Mouse (Mus musculus): ENCODE results near the gene Nfkbil1. TPM values are rescaled to one million over a fixed set of nuclear protein-coding genes. Genes with fewer than 3 reads are reported as not detected.

The Nfkbil1 gene
- polyA plus RNA-seq, 1 experiment from 2014 or later: 10.4 TPM

- Histone ChIP-seq H3K27me3 (ENCODE audit: insufficient read depth, poor library complexity, severe bottlenecking) (no peaks in the 10 kb centered on the region), H3K36me3 (peaks cover 44% of the 10 kb centered on the region), H3K4me3 (no peak overlapping the region), H3K9me3 (no peaks in the 10 kb centered on the region), H3K4me1 (peaks cover 38% of the 10 kb centered on the region), H3K27ac (no peak overlapping the region; the same call in 1 of the 2 replicates)
- WGBS: 65% methylated on average over 6 of the region's 6 CpGs
- no peak for DNase-seq (ENCODE audit: low spot score)
Measured at GRCm38 (mm10) chr17:35222299-35222698, 13.3 kb downstream of the Nfkbil1 start.

- no peak for DNase-seq (ENCODE audit: low spot score)
- Histone ChIP-seq H3K27ac (peak within 1 kb of the TSS; percentile 75), H3K4me3 (peak within 1 kb of the TSS; percentile 9; the same call in 1 of the 2 replicates), H3K27me3 (ENCODE audit: insufficient read depth, poor library complexity, severe bottlenecking) (no peaks in the 10 kb centered on the region), H3K4me1 (peaks cover 38% of the 10 kb centered on the region), H3K36me3 (peaks cover 33% of the 10 kb centered on the region), H3K9me3 (no peaks in the 10 kb centered on the region)
- 73% methylated on average over 28 of the region's 28 CpGs for WGBS
Measured at GRCm38 (mm10) chr17:35220156-35220952, 15.2 kb downstream of the Nfkbil1 start, which contains the start of gene Gm16181. Gene Gm16181, plus strand, starts transcription at chr17:35220834.

GRCm38 (mm10) chr17:35219601-35220041, 16.0 kb downstream of the Nfkbil1 start:
- no peak for DNase-seq (ENCODE audit: low spot score)
- H3K36me3 ChIP-seq: peaks cover 26% of the 10 kb centered on the region
- H3K4me1 ChIP-seq: peaks cover 38% of the 10 kb centered on the region
- peak overlapping the region; percentile 52 for H3K27ac ChIP-seq
- H3K4me3 ChIP-seq: no peak overlapping the region
- 59% methylated on average over 6 of the region's 6 CpGs for WGBS
- no peaks in the 10 kb centered on the region for H3K27me3 ChIP-seq (ENCODE audit: insufficient read depth, poor library complexity, severe bottlenecking)
- no peaks in the 10 kb centered on the region for H3K9me3 ChIP-seq

GRCm38 (mm10) chr17:35218516-35219193, 16.9 kb downstream of the Nfkbil1 start:
- no peak for DNase-seq (ENCODE audit: low spot score)
- peak overlapping the region; percentile 73 for H3K27ac ChIP-seq
- no peaks in the 10 kb centered on the region for H3K9me3 ChIP-seq
- peaks cover 25% of the 10 kb centered on the region for H3K36me3 ChIP-seq
- no peak overlapping the region for H3K4me3 ChIP-seq
- H3K4me1 ChIP-seq: peaks cover 38% of the 10 kb centered on the region
- H3K27me3 ChIP-seq (ENCODE audit: insufficient read depth, poor library complexity, severe bottlenecking): no peaks in the 10 kb centered on the region
- WGBS: 72% methylated on average over 18 of the region's 18 CpGs

- Histone ChIP-seq H3K9me3 (no peaks in the 10 kb centered on the region), H3K4me3 (no peak overlapping the region), H3K27ac (no peak overlapping the region), H3K4me1 (0 out of 2 replicates have a peak, but pooled peaks cover 5% of the 10 kb centered on the region), H3K36me3 (no peaks in the 10 kb centered on the region), H3K27me3 (ENCODE audit: insufficient read depth, poor library complexity, severe bottlenecking) (no peaks in the 10 kb centered on the region)
- 90% methylated on average over 5 of the region's 5 CpGs for WGBS
- DNase-seq (ENCODE audit: low spot score): no peak
Measured at GRCm38 (mm10) chr17:35213071-35213470, 22.5 kb downstream of the Nfkbil1 start.

- Histone ChIP-seq H3K27ac (no peak overlapping the region), H3K36me3 (no peaks in the 10 kb centered on the region), H3K27me3 (ENCODE audit: insufficient read depth, poor library complexity, severe bottlenecking) (no peaks in the 10 kb centered on the region), H3K4me3 (no peak overlapping the region), H3K4me1 (no peaks in the 10 kb centered on the region), H3K9me3 (no peaks in the 10 kb centered on the region)
- WGBS: 73% methylated on average over 3 of the region's 3 CpGs
- DNase-seq (ENCODE audit: low spot score): no peak
Measured at GRCm38 (mm10) chr17:35210593-35210992, 25.0 kb downstream of the Nfkbil1 start.

GRCm38 (mm10) chr17:35209785-35210535, 25.6 kb downstream of the Nfkbil1 start:
- Histone ChIP-seq H3K27me3 (ENCODE audit: insufficient read depth, poor library complexity, severe bottlenecking) (peaks cover 5% of the 10 kb centered on the region), H3K9me3 (no peaks in the 10 kb centered on the region), H3K36me3 (no peaks in the 10 kb centered on the region), H3K4me1 (peaks cover 3% of the 10 kb centered on the region), H3K27ac (no peak overlapping the region), H3K4me3 (no peak overlapping the region)
- WGBS: 72% methylated on average over 12 of the region's 12 CpGs
- no peak for DNase-seq (ENCODE audit: low spot score)

GRCm38 (mm10) chr17:35205380-35205769, 30.2 kb downstream of the Nfkbil1 start:
- H3K36me3 ChIP-seq: no peaks in the 10 kb centered on the region
- H3K4me1 ChIP-seq: peaks cover 13% of the 10 kb centered on the region
- H3K27me3 ChIP-seq (ENCODE audit: insufficient read depth, poor library complexity, severe bottlenecking): peaks cover 50% of the 10 kb centered on the region
- H3K27ac ChIP-seq: no peak overlapping the region
- 51% methylated on average over 10 of the region's 10 CpGs for WGBS
- no peak for DNase-seq (ENCODE audit: low spot score)
- H3K4me3 ChIP-seq: no peak overlapping the region
- no peaks in the 10 kb centered on the region for H3K9me3 ChIP-seq

GRCm38 (mm10) chr17:35204494-35205379, 30.9 kb downstream of the Nfkbil1 start, which contains the start of gene Lta:
Gene Lta, minus strand, starts transcription at chr17:35205351.
- Histone ChIP-seq H3K4me1 (peaks cover 14% of the 10 kb centered on the region), H3K9me3 (no peaks in the 10 kb centered on the region), H3K27me3 (ENCODE audit: insufficient read depth, poor library complexity, severe bottlenecking) (peaks cover 57% of the 10 kb centered on the region), H3K36me3 (no peaks in the 10 kb centered on the region), H3K27ac (0 out of 2 replicates have a peak within 1 kb of the TSS, but pooled peaks have one; percentile 5), H3K4me3 (peak within 1 kb of the TSS; percentile 19; the same call in 1 of the 2 replicates)
- 21% methylated on average over 20 of the region's 20 CpGs for WGBS
- DNase-seq (ENCODE audit: low spot score): no peak

- H3K4me1 ChIP-seq: peaks cover 14% of the 10 kb centered on the region
- H3K9me3 ChIP-seq: no peaks in the 10 kb centered on the region
- WGBS: 72% methylated on average over 4 of the region's 4 CpGs
- peaks cover 78% of the 10 kb centered on the region for H3K27me3 ChIP-seq (ENCODE audit: insufficient read depth, poor library complexity, severe bottlenecking)
- H3K4me3 ChIP-seq: no peak overlapping the region
- no peak overlapping the region for H3K27ac ChIP-seq
- no peak for DNase-seq (ENCODE audit: low spot score)
- H3K36me3 ChIP-seq: no peaks in the 10 kb centered on the region
Measured at GRCm38 (mm10) chr17:35202442-35202841, 33.1 kb downstream of the Nfkbil1 start.

GRCm38 (mm10) chr17:35201787-35202186, 33.8 kb downstream of the Nfkbil1 start, which contains the start of gene Tnf:
Gene Tnf, minus strand, starts transcription at chr17:35202007.
- Histone ChIP-seq H3K4me1 (peaks cover 14% of the 10 kb centered on the region), H3K27me3 (ENCODE audit: insufficient read depth, poor library complexity, severe bottlenecking) (peaks cover 84% of the 10 kb centered on the region), H3K4me3 (peak within 1 kb of the TSS; percentile 16; the same call in 1 of the 2 replicates), H3K9me3 (no peaks in the 10 kb centered on the region), H3K27ac (no peak within 1 kb of the TSS), H3K36me3 (no peaks in the 10 kb centered on the region)
- WGBS: 34% methylated on average over 13 of the region's 13 CpGs
- no peak for DNase-seq (ENCODE audit: low spot score)

- Histone ChIP-seq H3K4me3 (no peak overlapping the region), H3K27me3 (ENCODE audit: insufficient read depth, poor library complexity, severe bottlenecking) (peaks cover 91% of the 10 kb centered on the region), H3K36me3 (no peaks in the 10 kb centered on the region), H3K27ac (no peak overlapping the region), H3K4me1 (peaks cover 19% of the 10 kb centered on the region), H3K9me3 (no peaks in the 10 kb centered on the region)
- DNase-seq (ENCODE audit: low spot score): no peak
- WGBS: 50% methylated on average over 11 of the region's 11 CpGs
Measured at GRCm38 (mm10) chr17:35201128-35201527, 34.5 kb downstream of the Nfkbil1 start.

Measured in heart, embryonic 10.5 days (tissue).